8 mouse cellular contexts compared by ENCODE assay signal in genomic region chr14:50944668-50945033, GRCm38 (mm10). TPM values are rescaled to one million over a fixed set of nuclear protein-coding genes. Genes with fewer than 3 reads are reported as not detected.
DNase-seq lines count a peak whose midpoint lies in the region; ATAC-seq and TF ChIP-seq lines count a peak whose summit lies in the region.
"Not testable (repeated sequence)": the region's sequence is repeated elsewhere in the genome, so short reads cannot be mapped to it uniquely, and the experiment has no call there.

No protein-coding gene starts in this region.

- not testable (repeated sequence) for H3K9me3 ChIP-seq in G1E (replicated peaks); embryonic facial prominence, embryonic 10.5 days; forebrain, postnatal 0 days (ENCODE audit: low read length); hindbrain, embryonic 13.5 days; limb, embryonic 10.5 days (replicated peaks); lung, embryonic 16.5 days (ENCODE audit: control insufficient read depth, low read length); neural tube, embryonic 12.5 days

- under 1% methylated on average over 15 of the region's 15 CpGs for WGBS in embryonic facial prominence, embryonic 10.5 days
- WGBS in forebrain, postnatal 0 days: under 1% methylated on average over 15 of the region's 15 CpGs
- under 1% methylated on average over 15 of the region's 15 CpGs for WGBS in hindbrain, embryonic 13.5 days
- WGBS in limb, embryonic 10.5 days: under 1% methylated on average over 15 of the region's 15 CpGs
- WGBS in lung, embryonic 16.5 days: under 1% methylated on average over 15 of the region's 15 CpGs
- WGBS in neural tube, embryonic 12.5 days: 1% methylated on average over 15 of the region's 15 CpGs

- H3K4me3 ChIP-seq in G1E (ENCODE audit: low read depth, low read length): peak overlapping the region; percentile 71
- H3K4me3 ChIP-seq in embryonic facial prominence, embryonic 10.5 days: peak overlapping the region; percentile 62
- H3K4me3 ChIP-seq in forebrain, postnatal 0 days (ENCODE audit: low read depth, low read length): peak overlapping the region; percentile 37
- H3K4me3 ChIP-seq in hindbrain, embryonic 13.5 days: peak overlapping the region; percentile 47
- H3K4me3 ChIP-seq in limb, embryonic 10.5 days: peak overlapping the region; percentile 49
- H3K4me3 ChIP-seq in lung, embryonic 16.5 days (ENCODE audit: low read length): peak overlapping the region; percentile 64
- peak overlapping the region; percentile 43 for H3K4me3 ChIP-seq in neural tube, embryonic 12.5 days

- not testable (repeated sequence) for H3K36me3 ChIP-seq in G1E (replicated peaks); forebrain, postnatal 0 days (ENCODE audit: insufficient read depth); hindbrain, embryonic 13.5 days; lung, embryonic 16.5 days (ENCODE audit: control insufficient read depth, insufficient read depth, low read length); neural tube, embryonic 12.5 days
- peaks cover 11% of the 10 kb centered on the region for H3K36me3 ChIP-seq in embryonic facial prominence, embryonic 10.5 days (replicated peaks)
- H3K36me3 ChIP-seq in limb, embryonic 10.5 days: peaks cover 17% of the 10 kb centered on the region

- H3K27ac ChIP-seq in embryonic facial prominence, embryonic 10.5 days (replicated peaks): peak overlapping the region; percentile 86
- H3K27ac ChIP-seq in forebrain, postnatal 0 days (ENCODE audit: low read depth, low read length): peak overlapping the region; percentile 77
- H3K27ac ChIP-seq in hindbrain, embryonic 13.5 days: peak overlapping the region; percentile 83
- H3K27ac ChIP-seq in limb, embryonic 10.5 days: peak overlapping the region; percentile 86
- H3K27ac ChIP-seq in lung, embryonic 16.5 days (ENCODE audit: low read length): peak overlapping the region; percentile 95
- peak overlapping the region; percentile 46; the same call in 1 of the 2 replicates for H3K27ac ChIP-seq in neural tube, embryonic 12.5 days

- H3K4me2 ChIP-seq in forebrain, postnatal 0 days (ENCODE audit: low read depth): peak overlapping the region; percentile 47
- peak overlapping the region; percentile 61 for H3K4me2 ChIP-seq in hindbrain, embryonic 13.5 days
- peak overlapping the region; percentile 75 for H3K4me2 ChIP-seq in lung, embryonic 16.5 days (ENCODE audit: low read depth, low read length)
- H3K4me2 ChIP-seq in neural tube, embryonic 12.5 days (replicated peaks): peak overlapping the region; percentile 63

- ATAC-seq in G1E (ENCODE audit: extremely low read depth, insufficient number of reproducible peaks, low FRiP score, poor library complexity, severe bottlenecking): peak; percentile 68
- peak; percentile 97 for ATAC-seq in forebrain, postnatal 0 days
- peak; percentile 97 for ATAC-seq in hindbrain, embryonic 13.5 days (ENCODE audit: low FRiP score)
- ATAC-seq in lung, embryonic 16.5 days (ENCODE audit: low read depth): peak; percentile 92
- ATAC-seq in neural tube, embryonic 12.5 days (ENCODE audit: low FRiP score, low read depth): peak; percentile 96

- not testable (repeated sequence) for DNase-seq in G1E (ENCODE audit: low spot score); embryonic facial prominence, embryonic 10.5 days (ENCODE audit: low spot score); limb, embryonic 10.5 days (ENCODE audit: low spot score)
- peak; percentile 76 for DNase-seq in forebrain, postnatal 0 days
- DNase-seq in thymus, postnatal 14 days: peak; percentile 81

- not testable (repeated sequence) for TF ChIP-seq CTCF in G1E (IDR thresholded peaks at IDR 0.05; ENCODE audit: low read depth, low read length)
- peak; percentile 57 for TF ChIP-seq CTCF in forebrain, postnatal 0 days (IDR thresholded peaks at IDR 0.05; ENCODE audit: low read depth)

- H3K4me1 ChIP-seq in G1E (ENCODE audit: insufficient read depth, low read depth, low read length); forebrain, postnatal 0 days (ENCODE audit: insufficient read depth); hindbrain, embryonic 13.5 days (replicated peaks); lung, embryonic 16.5 days (replicated peaks; ENCODE audit: control insufficient read depth, insufficient read depth, low read length); neural tube, embryonic 12.5 days: not testable (repeated sequence)
- peaks cover 11% of the 10 kb centered on the region; the same call in 1 of the 2 replicates for H3K4me1 ChIP-seq in embryonic facial prominence, embryonic 10.5 days
- peaks cover 10% of the 10 kb centered on the region; the same call in 1 of the 2 replicates for H3K4me1 ChIP-seq in limb, embryonic 10.5 days

- not testable (repeated sequence) for H3K27me3 ChIP-seq in G1E (ENCODE audit: insufficient read depth, low read length); embryonic facial prominence, embryonic 10.5 days (replicated peaks; ENCODE audit: low read depth, poor library complexity, severe bottlenecking); forebrain, postnatal 0 days (ENCODE audit: insufficient read depth, low read length); hindbrain, embryonic 13.5 days; limb, embryonic 10.5 days (ENCODE audit: low read depth, poor library complexity, severe bottlenecking); lung, embryonic 16.5 days (ENCODE audit: control insufficient read depth, insufficient read depth, low read depth, low read length); neural tube, embryonic 12.5 days (replicated peaks)

- peak overlapping the region; percentile 40 for H3K9ac ChIP-seq in forebrain, postnatal 0 days
- peak overlapping the region; percentile 67 for H3K9ac ChIP-seq in hindbrain, embryonic 13.5 days
- H3K9ac ChIP-seq in lung, embryonic 16.5 days (ENCODE audit: low read length): peak overlapping the region; percentile 72
- peak overlapping the region; percentile 51 for H3K9ac ChIP-seq in neural tube, embryonic 12.5 days

RNA-seq across cellular contexts. Expression of gene Gm49342, which starts 0.3 kb away (rescaled TPM):
- total RNA-seq in G1E (2014; fragmentation: Nextera tagmentation) (3.2 TPM in 1 of 2 replicates, not detected in the other), G1E (2017) (not detected in 2 replicates)
- polyA plus RNA-seq in G1E (2012): 1.5 and 2.0 TPM in 2 replicates
- polyA plus RNA-seq in embryonic facial prominence, embryonic 10.5 days (2016; fragmentation: Nextera tagmentation; extraction: Ambion mirVana): not detected in 2 replicates
- 13.1 and 19.0 TPM in 2 replicates for total RNA-seq in forebrain, postnatal 0 days (2014; rRNA removed)
- polyA plus RNA-seq in forebrain, postnatal 0 days (2015; fragmentation: Nextera tagmentation; extraction: Ambion mirVana): not detected in 2 replicates
- not detected in 2 replicates for polyA plus RNA-seq in hindbrain, embryonic 13.5 days (2015; fragmentation: Nextera tagmentation; extraction: Ambion mirVana)
- not detected in 2 replicates for polyA plus RNA-seq in limb, embryonic 10.5 days (2016; fragmentation: Nextera tagmentation; extraction: Ambion mirVana)
- polyA plus RNA-seq in lung, embryonic 16.5 days (2015; fragmentation: Nextera tagmentation; extraction: Ambion mirVana): not detected in 2 replicates
- not detected in 2 replicates for polyA plus RNA-seq in neural tube, embryonic 12.5 days (2016; fragmentation: Nextera tagmentation; extraction: Ambion mirVana)

RNA-seq across cellular contexts. Expression of gene Pnp2, which starts 11.1 kb away (rescaled TPM):
- total RNA-seq in G1E (2014; fragmentation: Nextera tagmentation) (5.1 and 10.2 TPM in 2 replicates), G1E (2017) (0.52 and 1.1 TPM in 2 replicates)
- polyA plus RNA-seq in G1E (2012): not detected in 2 replicates
- polyA plus RNA-seq in embryonic facial prominence, embryonic 10.5 days (2016; fragmentation: Nextera tagmentation; extraction: Ambion mirVana): 0.39 and 0.84 TPM in 2 replicates
- total RNA-seq in forebrain, postnatal 0 days (2014; rRNA removed): 1.00 and 1.7 TPM in 2 replicates
- 0.78 and 1.6 TPM in 2 replicates for polyA plus RNA-seq in forebrain, postnatal 0 days (2015; fragmentation: Nextera tagmentation; extraction: Ambion mirVana)
- 0.57 and 0.60 TPM in 2 replicates for polyA plus RNA-seq in hindbrain, embryonic 13.5 days (2015; fragmentation: Nextera tagmentation; extraction: Ambion mirVana)
- polyA plus RNA-seq in limb, embryonic 10.5 days (2016; fragmentation: Nextera tagmentation; extraction: Ambion mirVana): 0.48 and 0.65 TPM in 2 replicates
- polyA plus RNA-seq in lung, embryonic 16.5 days (2015; fragmentation: Nextera tagmentation; extraction: Ambion mirVana): 0.46 and 0.88 TPM in 2 replicates
- polyA plus RNA-seq in neural tube, embryonic 12.5 days (2016; fragmentation: Nextera tagmentation; extraction: Ambion mirVana): 0.28 and 0.29 TPM in 2 replicates

RNA-seq across cellular contexts. Expression of gene Pnp, which starts 13.8 kb away (rescaled TPM):
- total RNA-seq in G1E (2014; fragmentation: Nextera tagmentation) (70.0 and 88.4 TPM in 2 replicates), G1E (2017) (110 and 112 TPM in 2 replicates)
- 1.5 TPM in 2 replicates for polyA plus RNA-seq in G1E (2012)
- polyA plus RNA-seq in embryonic facial prominence, embryonic 10.5 days (2016; fragmentation: Nextera tagmentation; extraction: Ambion mirVana): 74.5 and 78.8 TPM in 2 replicates
- total RNA-seq in forebrain, postnatal 0 days (2014; rRNA removed): 16.7 and 20.0 TPM in 2 replicates
- 11.3 and 13.1 TPM in 2 replicates for polyA plus RNA-seq in forebrain, postnatal 0 days (2015; fragmentation: Nextera tagmentation; extraction: Ambion mirVana)
- polyA plus RNA-seq in hindbrain, embryonic 13.5 days (2015; fragmentation: Nextera tagmentation; extraction: Ambion mirVana): 24.9 and 27.0 TPM in 2 replicates
- 88.3 and 89.7 TPM in 2 replicates for polyA plus RNA-seq in limb, embryonic 10.5 days (2016; fragmentation: Nextera tagmentation; extraction: Ambion mirVana)
- 68.8 and 73.1 TPM in 2 replicates for polyA plus RNA-seq in lung, embryonic 16.5 days (2015; fragmentation: Nextera tagmentation; extraction: Ambion mirVana)
- 38.6 and 39.9 TPM in 2 replicates for polyA plus RNA-seq in neural tube, embryonic 12.5 days (2016; fragmentation: Nextera tagmentation; extraction: Ambion mirVana)

RNA-seq across cellular contexts. Expression of gene Pip4p1, which starts 14.0 kb away (rescaled TPM):
- total RNA-seq in G1E (2014; fragmentation: Nextera tagmentation) (23.2 and 45.6 TPM in 2 replicates), G1E (2017) (31.1 and 32.7 TPM in 2 replicates)
- 99.9 and 126 TPM in 2 replicates for polyA plus RNA-seq in G1E (2012)
- 43.5 and 43.6 TPM in 2 replicates for polyA plus RNA-seq in embryonic facial prominence, embryonic 10.5 days (2016; fragmentation: Nextera tagmentation; extraction: Ambion mirVana)
- 54.8 and 61.9 TPM in 2 replicates for total RNA-seq in forebrain, postnatal 0 days (2014; rRNA removed)
- polyA plus RNA-seq in forebrain, postnatal 0 days (2015; fragmentation: Nextera tagmentation; extraction: Ambion mirVana): 97.2 and 103 TPM in 2 replicates
- 79.0 and 87.9 TPM in 2 replicates for polyA plus RNA-seq in hindbrain, embryonic 13.5 days (2015; fragmentation: Nextera tagmentation; extraction: Ambion mirVana)
- 45.4 and 51.9 TPM in 2 replicates for polyA plus RNA-seq in limb, embryonic 10.5 days (2016; fragmentation: Nextera tagmentation; extraction: Ambion mirVana)
- 47.1 and 48.4 TPM in 2 replicates for polyA plus RNA-seq in lung, embryonic 16.5 days (2015; fragmentation: Nextera tagmentation; extraction: Ambion mirVana)
- polyA plus RNA-seq in neural tube, embryonic 12.5 days (2016; fragmentation: Nextera tagmentation; extraction: Ambion mirVana): 80.0 and 87.1 TPM in 2 replicates

RNA-seq across cellular contexts. Expression of gene Apex1, which starts 19.9 kb away (rescaled TPM):
- 133 and 142 TPM in 2 replicates for total RNA-seq in G1E (2014; fragmentation: Nextera tagmentation)
- total RNA-seq in G1E (2017): 165 and 174 TPM in 2 replicates
- polyA plus RNA-seq in G1E (2012): 162 and 174 TPM in 2 replicates
- polyA plus RNA-seq in embryonic facial prominence, embryonic 10.5 days (2016; fragmentation: Nextera tagmentation; extraction: Ambion mirVana): 548 and 554 TPM in 2 replicates
- 134 and 150 TPM in 2 replicates for total RNA-seq in forebrain, postnatal 0 days (2014; rRNA removed)
- polyA plus RNA-seq in forebrain, postnatal 0 days (2015; fragmentation: Nextera tagmentation; extraction: Ambion mirVana): 193 and 233 TPM in 2 replicates
- 225 and 228 TPM in 2 replicates for polyA plus RNA-seq in hindbrain, embryonic 13.5 days (2015; fragmentation: Nextera tagmentation; extraction: Ambion mirVana)
- 526 and 613 TPM in 2 replicates for polyA plus RNA-seq in limb, embryonic 10.5 days (2016; fragmentation: Nextera tagmentation; extraction: Ambion mirVana)
- polyA plus RNA-seq in lung, embryonic 16.5 days (2015; fragmentation: Nextera tagmentation; extraction: Ambion mirVana): 171 and 177 TPM in 2 replicates
- 272 and 279 TPM in 2 replicates for polyA plus RNA-seq in neural tube, embryonic 12.5 days (2016; fragmentation: Nextera tagmentation; extraction: Ambion mirVana)
